Mouse (Mus musculus): ENCODE data around the gene Zfp988.
"Not testable (repeated sequence)": the region's sequence is repeated elsewhere in the genome, so short reads cannot be mapped to it uniquely, and the experiment has no call there.

- TF ChIP-seq CTCF, EP300 (IDR thresholded peaks at IDR 0.05): not testable (repeated sequence)
Measured at GRCm38 (mm10) chr4:147383199-147383598, 77.7 kb downstream of the Zfp988 start.
